Mouse (Mus musculus): Measurements from ENCODE around the gene Klhl22. TPM values are rescaled to one million over a fixed set of nuclear protein-coding genes. Genes with fewer than 3 reads are reported as not detected.
"Not testable (repeated sequence)": the region's sequence is repeated elsewhere in the genome, so short reads cannot be mapped to it uniquely, and the experiment has no call there.

The Klhl22 gene
- polyA plus RNA-seq, 1 experiment from 2014 or later: 66.0 TPM

DNA sequence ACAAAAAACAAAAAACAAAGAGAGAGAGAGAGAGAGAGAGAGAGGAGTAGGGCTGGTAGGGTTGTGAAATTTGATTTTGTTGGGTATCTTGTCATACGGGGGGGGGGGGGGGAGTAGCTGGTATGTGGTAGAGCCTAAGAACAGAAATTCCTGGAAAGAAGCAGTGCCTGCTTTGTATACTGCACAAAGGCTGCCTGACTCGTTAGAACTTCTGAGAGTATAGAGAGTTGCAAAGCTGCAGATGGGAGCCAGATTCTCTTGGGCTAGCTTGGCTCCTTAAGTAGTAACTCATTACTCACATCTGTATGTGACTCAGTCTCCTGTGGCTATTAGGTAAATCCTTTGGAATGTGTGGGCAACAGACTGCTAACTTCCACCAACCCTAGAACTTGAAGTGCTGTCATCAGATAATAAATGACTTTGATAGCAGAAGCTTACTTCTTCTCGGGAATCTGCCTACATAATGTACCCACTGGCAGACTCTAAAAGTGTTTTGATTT lies 26.5 kb upstream of the Klhl22 start, which contains the start of gene Med15:
Gene Med15 (minus strand): TSS at position 51 of the 500 bp plus-strand sequence.
- H3K9me3 ChIP-seq: no peaks in the 10 kb centered on the region
- no peaks in the 10 kb centered on the region for H3K36me3 ChIP-seq
- H3K9ac ChIP-seq: no peak within 1 kb of the TSS
- H3K27me3 ChIP-seq: peaks cover 3% of the 10 kb centered on the region; the same call in 1 of the 2 replicates
- H3K4me3 ChIP-seq: no peak within 1 kb of the TSS
- no peak for ATAC-seq (ENCODE audit: borderline replicate concordance, extremely low read depth, low FRiP score, low TSS enrichment)
- H3K4me2 ChIP-seq: no peak within 1 kb of the TSS
- WGBS: 18% methylated on average over 3 of the region's 3 CpGs
- no peak within 1 kb of the TSS for H3K27ac ChIP-seq
- no peaks in the 10 kb centered on the region for H3K4me1 ChIP-seq

DNA sequence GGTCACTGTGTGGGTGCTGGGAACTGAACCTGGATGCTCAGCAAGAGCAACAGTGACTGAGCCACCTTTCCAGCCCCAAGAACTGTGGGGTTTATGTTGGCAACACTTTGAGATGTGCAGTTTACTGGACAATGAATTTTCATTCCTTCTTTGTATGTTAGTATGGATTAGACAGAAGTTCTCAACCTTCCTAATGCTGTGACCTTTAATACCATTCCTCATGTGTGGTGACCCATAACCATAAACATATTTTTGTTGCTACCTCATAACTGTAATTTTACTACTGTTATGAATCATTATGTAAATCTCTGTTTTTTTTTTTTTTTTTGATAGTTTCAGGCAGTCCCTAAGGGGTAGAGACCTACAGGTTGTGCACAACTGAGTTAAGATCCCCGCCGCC lies 25.8 kb upstream of the Klhl22 start:
- Histone ChIP-seq H3K4me3 (no peak overlapping the region), H3K4me1 (no peaks in the 10 kb centered on the region), H3K9me3 (no peaks in the 10 kb centered on the region), H3K27me3 (peaks cover 3% of the 10 kb centered on the region; the same call in 1 of the 2 replicates), H3K9ac (no peak overlapping the region), H3K4me2 (peak overlapping the region; percentile 48), H3K27ac (no peak overlapping the region), H3K36me3 (no peaks in the 10 kb centered on the region)
- ATAC-seq (ENCODE audit: borderline replicate concordance, extremely low read depth, low FRiP score, low TSS enrichment): no peak
- WGBS: 71% methylated on average over 2 of the region's 2 CpGs

DNA sequence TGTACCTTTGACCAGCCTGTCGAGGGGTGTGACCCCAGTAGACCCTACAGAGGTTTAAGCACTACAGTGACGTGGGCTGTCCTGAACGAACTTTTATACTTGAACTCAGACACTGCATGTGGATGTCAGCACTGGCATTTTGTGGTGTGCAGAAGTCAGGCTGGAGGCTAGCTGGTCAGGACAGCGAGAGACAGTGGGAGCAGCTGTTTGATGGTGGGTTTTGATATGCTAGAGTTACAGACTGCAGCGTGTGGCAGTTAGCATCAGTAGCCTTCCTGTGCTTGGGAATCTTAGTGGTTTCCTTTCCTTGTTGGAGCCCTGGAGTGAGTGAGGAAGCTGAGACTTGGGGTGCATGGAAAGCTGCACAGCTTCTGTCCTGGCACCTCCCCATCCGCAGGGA lies 24.5 kb upstream of the Klhl22 start:
- not testable (repeated sequence) for H3K9me3 ChIP-seq; H3K9ac ChIP-seq; ATAC-seq (ENCODE audit: borderline replicate concordance, extremely low read depth, low FRiP score, low TSS enrichment); H3K36me3 ChIP-seq; H3K27me3 ChIP-seq; H3K27ac ChIP-seq; H3K4me2 ChIP-seq; H3K4me3 ChIP-seq; H3K4me1 ChIP-seq
- 72% methylated on average over 6 of the region's 6 CpGs for WGBS

DNA sequence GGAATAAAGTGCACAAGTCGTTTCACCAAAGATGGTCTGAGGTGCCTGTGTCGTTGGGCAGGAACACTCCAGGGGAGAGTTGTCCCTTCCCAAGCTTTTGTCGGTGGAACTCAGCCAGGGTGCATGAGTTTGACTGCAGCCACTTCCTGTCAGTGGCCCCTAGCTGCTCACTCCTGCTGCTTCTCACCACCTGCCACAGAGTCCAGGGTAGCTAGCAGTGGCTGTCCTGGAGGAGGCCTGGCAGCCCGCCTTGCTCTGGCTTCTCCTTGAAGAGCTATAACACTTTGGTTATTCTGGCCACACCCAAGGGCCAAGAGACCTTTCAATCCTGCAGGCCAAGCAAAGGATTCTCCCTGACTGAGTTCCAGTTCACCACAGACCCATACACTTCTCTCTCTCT lies 23.3 kb upstream of the Klhl22 start:
- Histone ChIP-seq H3K4me3 (no peak overlapping the region), H3K4me2 (no peak overlapping the region), H3K27me3 (peaks cover 3% of the 10 kb centered on the region; the same call in 1 of the 2 replicates), H3K9me3 (no peaks in the 10 kb centered on the region), H3K9ac (no peak overlapping the region), H3K27ac (no peak overlapping the region), H3K36me3 (no peaks in the 10 kb centered on the region), H3K4me1 (no peaks in the 10 kb centered on the region)
- WGBS: 34% methylated on average over 4 of the region's 4 CpGs
- ATAC-seq (ENCODE audit: borderline replicate concordance, extremely low read depth, low FRiP score, low TSS enrichment): no peak

DNA sequence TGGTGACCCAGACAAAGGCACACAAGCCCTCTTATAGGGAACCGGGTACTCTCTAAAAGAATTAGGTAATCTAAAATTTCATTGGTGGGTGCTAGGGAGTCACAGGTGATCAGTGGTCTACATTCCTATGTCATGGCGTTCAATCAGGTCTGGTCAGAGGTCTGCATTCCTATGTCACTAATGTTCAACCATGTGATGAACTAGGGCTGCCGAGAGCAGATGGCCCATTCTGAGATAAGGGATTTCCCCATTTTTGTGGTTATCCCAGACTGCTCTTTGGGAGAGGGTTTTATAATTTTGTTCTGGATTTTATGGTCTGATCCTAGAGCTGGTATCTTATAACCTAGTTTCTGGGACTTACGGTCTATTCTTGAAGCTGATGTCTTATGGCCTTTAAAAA lies 19.3 kb upstream of the Klhl22 start:
- Histone ChIP-seq H3K27ac (no peak overlapping the region), H3K9me3 (no peaks in the 10 kb centered on the region), H3K36me3 (no peaks in the 10 kb centered on the region), H3K9ac (no peak overlapping the region), H3K4me3 (no peak overlapping the region), H3K4me2 (no peak overlapping the region), H3K4me1 (peaks cover 5% of the 10 kb centered on the region), H3K27me3 (peaks cover 3% of the 10 kb centered on the region; the same call in 1 of the 2 replicates)
- ATAC-seq (ENCODE audit: borderline replicate concordance, extremely low read depth, low FRiP score, low TSS enrichment): no peak
- WGBS: 62% methylated on average over 4 of the region's 4 CpGs

DNA sequence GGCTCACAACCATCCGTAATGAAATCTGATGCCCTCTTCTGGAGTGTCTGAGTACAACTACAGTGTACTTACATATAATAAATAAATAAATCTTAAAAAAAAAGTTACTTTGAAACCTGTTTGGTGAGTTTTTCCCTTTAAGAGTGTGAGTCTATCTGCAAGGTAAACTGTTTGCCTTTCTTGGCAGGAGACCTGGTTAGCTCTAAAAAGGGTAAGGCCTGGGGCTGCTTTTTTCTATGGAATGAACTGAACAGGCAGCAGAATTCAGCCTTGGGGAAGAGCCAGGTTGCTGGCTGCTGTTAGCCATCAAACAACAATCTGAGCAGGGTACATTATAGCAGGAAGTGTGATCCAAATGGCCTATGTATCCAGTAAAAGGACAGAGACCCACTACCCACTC lies 16.6 kb upstream of the Klhl22 start:
- ATAC-seq (ENCODE audit: borderline replicate concordance, extremely low read depth, low FRiP score, low TSS enrichment): peak; percentile 62; the same call in 1 of the 2 replicates
- Histone ChIP-seq H3K27ac (peak overlapping the region; percentile 58), H3K36me3 (no peaks in the 10 kb centered on the region), H3K4me2 (no peak overlapping the region; the same call in 1 of the 2 replicates), H3K4me3 (no peak overlapping the region), H3K4me1 (peaks cover 5% of the 10 kb centered on the region), H3K27me3 (no peaks in the 10 kb centered on the region), H3K9ac (no peak overlapping the region), H3K9me3 (no peaks in the 10 kb centered on the region)
- WGBS: 61% methylated on average over 1 of the region's 1 CpGs

DNA sequence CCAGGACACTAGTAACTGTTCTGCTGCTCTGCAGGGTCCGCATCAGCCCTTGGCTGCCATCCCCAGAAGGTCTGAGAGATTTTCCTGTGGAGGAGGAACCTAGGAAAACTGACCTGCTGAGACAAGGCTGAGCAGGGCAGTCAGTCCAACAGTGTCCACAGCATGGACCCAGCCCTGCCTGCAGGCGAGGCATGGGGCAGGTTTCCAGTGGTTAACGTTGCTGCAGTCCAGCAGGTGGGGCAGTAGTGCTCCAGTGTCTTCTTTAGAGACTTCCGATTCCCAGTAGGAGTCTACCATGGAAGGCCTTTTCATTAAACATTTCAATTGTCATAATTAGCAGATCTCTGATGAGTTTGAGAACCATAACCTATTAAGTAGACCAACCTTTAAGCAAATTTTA lies 16.1 kb upstream of the Klhl22 start:
- 39% methylated on average over 4 of the region's 4 CpGs for WGBS
- peak overlapping the region; percentile 58 for H3K27ac ChIP-seq
- H3K4me2 ChIP-seq: peak overlapping the region; percentile 17; the same call in 1 of the 2 replicates
- no peak overlapping the region for H3K4me3 ChIP-seq
- no peak for ATAC-seq (ENCODE audit: borderline replicate concordance, extremely low read depth, low FRiP score, low TSS enrichment)
- no peaks in the 10 kb centered on the region for H3K27me3 ChIP-seq
- no peak overlapping the region for H3K9ac ChIP-seq
- no peaks in the 10 kb centered on the region for H3K9me3 ChIP-seq
- H3K4me1 ChIP-seq: peaks cover 5% of the 10 kb centered on the region
- no peaks in the 10 kb centered on the region for H3K36me3 ChIP-seq

DNA sequence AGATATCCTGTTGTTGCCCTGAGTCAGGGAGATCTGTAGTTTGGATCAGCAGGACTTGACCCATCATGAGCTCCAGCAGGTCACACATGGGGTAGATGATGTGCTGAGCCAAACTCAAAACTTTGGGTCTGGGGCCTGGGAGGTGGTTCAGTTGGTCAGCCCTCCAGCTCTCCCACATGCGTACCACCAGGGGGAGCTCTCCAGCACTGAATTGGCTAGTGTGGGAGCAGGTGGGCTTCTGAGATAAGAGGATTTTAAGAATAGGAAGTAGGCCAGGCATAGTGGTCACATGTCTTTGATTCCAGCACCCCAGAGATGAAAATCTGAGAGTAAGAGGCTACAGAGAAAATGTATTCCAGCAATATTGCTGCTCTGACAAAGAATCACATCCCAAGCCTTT lies 14.9 kb upstream of the Klhl22 start:
- Histone ChIP-seq H3K36me3 (no peaks in the 10 kb centered on the region), H3K4me2 (no peak overlapping the region), H3K27me3 (no peaks in the 10 kb centered on the region), H3K9ac (no peak overlapping the region), H3K9me3 (no peaks in the 10 kb centered on the region), H3K4me3 (no peak overlapping the region), H3K4me1 (peaks cover 5% of the 10 kb centered on the region), H3K27ac (no peak overlapping the region)
- ATAC-seq (ENCODE audit: borderline replicate concordance, extremely low read depth, low FRiP score, low TSS enrichment): no peak
- 19% methylated on average over 1 of the region's 1 CpGs for WGBS

DNA sequence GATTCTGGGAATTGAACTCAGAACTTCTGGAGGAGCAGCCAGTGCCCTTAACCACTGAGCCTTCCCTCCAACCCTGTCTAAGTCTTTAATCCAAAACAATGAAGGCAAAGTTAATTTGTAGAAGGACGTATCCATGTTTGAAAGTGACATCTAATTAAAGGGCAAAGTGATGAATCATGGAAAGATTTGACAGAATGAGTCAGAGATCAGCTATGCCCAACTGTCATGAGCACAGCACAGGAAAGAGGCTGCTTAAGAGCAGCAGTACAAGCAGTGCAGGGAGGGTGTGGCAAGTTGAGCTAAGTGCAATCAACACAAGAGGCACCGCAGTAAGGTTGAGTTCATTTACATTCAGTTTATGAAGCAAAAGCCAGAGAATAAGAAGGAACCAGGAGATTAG lies 14.4 kb upstream of the Klhl22 start:
- WGBS: 64% methylated on average over 2 of the region's 2 CpGs
- ATAC-seq (ENCODE audit: borderline replicate concordance, extremely low read depth, low FRiP score, low TSS enrichment): no peak
- H3K4me1 ChIP-seq: peaks cover 5% of the 10 kb centered on the region

DNA sequence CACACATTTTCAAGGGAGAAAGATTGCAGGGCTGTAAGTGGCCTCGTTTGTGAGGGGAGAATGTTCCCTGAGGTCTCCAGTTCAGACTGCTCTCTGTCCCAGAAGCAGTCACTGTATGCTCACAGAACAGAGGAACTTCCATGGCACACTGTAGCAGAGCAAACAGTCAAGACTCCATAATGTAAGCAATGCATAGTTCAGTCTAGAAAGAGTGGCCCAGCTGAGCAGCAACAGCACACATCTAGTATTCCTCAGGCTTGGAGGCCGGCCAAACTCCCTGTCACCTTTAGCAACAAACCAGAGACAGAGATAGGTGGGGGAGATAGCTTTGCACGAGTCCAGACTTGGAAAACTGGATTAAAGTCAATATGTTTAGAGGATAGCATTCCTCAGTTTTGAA lies 6.4 kb upstream of the Klhl22 start:
- H3K4me3 ChIP-seq: no peak overlapping the region
- no peaks in the 10 kb centered on the region for H3K36me3 ChIP-seq
- no peak overlapping the region for H3K4me2 ChIP-seq
- H3K27ac ChIP-seq: peak overlapping the region; percentile 49
- ATAC-seq (ENCODE audit: borderline replicate concordance, extremely low read depth, low FRiP score, low TSS enrichment): peak; percentile 64; the same call in 1 of the 2 replicates
- H3K9ac ChIP-seq: no peak overlapping the region
- WGBS: 10% methylated on average over 3 of the region's 3 CpGs
- H3K27me3 ChIP-seq: no peaks in the 10 kb centered on the region
- no peaks in the 10 kb centered on the region for H3K9me3 ChIP-seq
- peaks cover 6% of the 10 kb centered on the region; the same call in 1 of the 2 replicates for H3K4me1 ChIP-seq

More for the DNA sequence above, 14.4 kb upstream of the Klhl22 start:
- no peaks in the 10 kb centered on the region for H3K27me3 ChIP-seq
- no peak overlapping the region for H3K4me3 ChIP-seq
- H3K36me3 ChIP-seq: no peaks in the 10 kb centered on the region
- H3K4me2 ChIP-seq: no peak overlapping the region
- no peaks in the 10 kb centered on the region for H3K9me3 ChIP-seq
- no peak overlapping the region for H3K27ac ChIP-seq
- H3K9ac ChIP-seq: no peak overlapping the region

DNA sequence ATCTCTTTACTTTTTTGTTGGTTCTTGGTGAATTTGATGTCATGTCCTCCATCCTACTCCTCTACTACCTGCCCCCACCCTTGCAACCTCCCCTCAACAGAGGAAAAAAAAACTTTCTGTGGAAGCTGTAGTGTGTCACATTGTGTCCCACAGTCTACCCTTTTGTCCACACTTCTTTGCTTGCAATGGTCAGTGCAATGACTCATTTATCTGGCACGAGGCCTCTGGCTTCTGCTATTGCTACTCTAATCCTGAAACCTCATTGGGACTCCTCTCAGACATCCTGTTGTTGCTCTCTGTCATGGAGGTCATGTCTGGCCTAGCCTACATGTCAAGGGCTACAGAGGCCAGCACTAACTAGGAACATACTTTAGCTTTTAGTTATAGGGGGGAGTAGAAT lies 5.7 kb upstream of the Klhl22 start:
- Histone ChIP-seq H3K4me1 (peaks cover 7% of the 10 kb centered on the region), H3K36me3 (no peaks in the 10 kb centered on the region), H3K4me3 (no peak overlapping the region), H3K9ac (no peak overlapping the region), H3K27me3 (no peaks in the 10 kb centered on the region), H3K27ac (peak overlapping the region; percentile 49; the same call in 1 of the 2 replicates), H3K4me2 (no peak overlapping the region), H3K9me3 (no peaks in the 10 kb centered on the region)
- WGBS: 49% methylated on average over 1 of the region's 1 CpGs
- no peak for ATAC-seq (ENCODE audit: borderline replicate concordance, extremely low read depth, low FRiP score, low TSS enrichment)

DNA sequence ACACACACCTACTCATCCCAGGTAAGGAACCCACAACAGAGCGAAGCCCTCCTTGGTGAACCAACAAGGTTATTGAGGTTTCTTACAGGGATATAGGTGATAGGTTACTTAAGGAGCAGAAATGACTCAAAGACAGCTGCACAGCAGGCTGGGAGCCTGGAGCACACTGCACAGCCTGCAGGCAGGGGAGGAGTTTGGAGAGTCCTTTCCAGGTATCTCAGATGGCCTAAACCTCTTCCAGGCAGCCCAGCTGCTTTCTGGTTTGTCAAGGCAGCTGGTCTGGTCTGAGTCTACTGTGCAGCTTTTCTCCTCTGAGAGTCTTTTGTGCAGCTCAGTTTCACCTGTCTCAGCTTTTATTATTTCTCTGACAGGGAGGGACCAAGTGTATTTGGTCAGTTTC lies 1.7 kb upstream of the Klhl22 start:
- Histone ChIP-seq H3K36me3 (no peaks in the 10 kb centered on the region), H3K27me3 (no peaks in the 10 kb centered on the region), H3K4me1 (peaks cover 20% of the 10 kb centered on the region), H3K4me3 (no peak overlapping the region), H3K9me3 (no peaks in the 10 kb centered on the region), H3K9ac (no peak overlapping the region), H3K4me2 (no peak overlapping the region), H3K27ac (no peak overlapping the region)
- no peak for ATAC-seq (ENCODE audit: borderline replicate concordance, extremely low read depth, low FRiP score, low TSS enrichment)
- 92% methylated on average over 1 of the region's 1 CpGs for WGBS

Measured in lung, embryonic 15.5 days (tissue).